Mouse (Mus musculus) erythroblast, adult 5-6 weeks (primary cell): Measurements from ENCODE around the gene Nedd4. TPM values are rescaled to one million over a fixed set of nuclear protein-coding genes. Genes with fewer than 3 reads are reported as not detected.

Source experiments
- ATAC-seq: replicated peaks from 2 replicates; pipeline ENCODE4 v1.8.0; 2016; ENCODE audit warnings: moderate number of reproducible peaks, mild to moderate bottlenecking, moderate TSS enrichment, inconsistent platforms; ENCODE audit not compliant: poor library complexity, low FRiP score, severe bottlenecking
- total RNA-seq, 2 experiments: library from RNA; stranded (forward) in 1 of 2; stranded (reverse) in 1 of 2; fragments of 150-400 nt in 1 of 2; fragments of 200-764, 138-1000 nt in 1 of 2; gene quantifications; 2 replicates each; pipeline versions ENCODE4 v1.2.3 to v1.2.4; 2015 to 2017; ENCODE audit warnings: low replicate concordance in 2 of 2

The Nedd4 gene
- total RNA-seq, 2 experiments from 2014 or later = 48.2 to 56.2 TPM

GRCm38 (mm10) chr9:72775022-72775421 is 112.9 kb downstream of the Nedd4 start:
- no peak for ATAC-seq

DNA sequence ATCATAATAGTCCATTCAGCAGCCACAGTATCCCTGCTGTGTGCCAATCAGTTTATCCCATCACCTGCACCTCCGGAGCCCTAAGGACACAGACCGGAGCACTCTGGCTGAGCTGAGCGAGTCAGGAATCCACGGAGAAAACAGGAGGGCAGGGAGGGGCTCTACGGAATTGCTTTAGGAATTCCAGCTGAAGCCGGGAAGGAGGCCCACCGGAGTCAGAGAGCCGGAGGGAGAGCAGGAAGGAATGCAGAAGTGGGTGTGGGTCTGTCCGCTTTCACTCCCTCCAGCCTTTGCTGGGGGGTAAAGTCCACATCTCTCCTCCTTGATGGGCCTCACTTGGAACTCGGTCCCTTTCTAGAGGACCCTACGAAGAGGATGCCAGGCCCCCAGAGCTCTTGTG is 116.9 kb downstream of the Nedd4 start:
- no peak for ATAC-seq

GRCm38 (mm10) chr9:72779733-72780132 is 117.6 kb downstream of the Nedd4 start:
- no peak for ATAC-seq

- ATAC-seq = no peak
Observed at GRCm38 (mm10) chr9:72780694-72781093, 118.5 kb downstream of the Nedd4 start.

GRCm38 (mm10) chr9:72781466-72781865 is 119.3 kb downstream of the Nedd4 start:
- no peak for ATAC-seq

DNA sequence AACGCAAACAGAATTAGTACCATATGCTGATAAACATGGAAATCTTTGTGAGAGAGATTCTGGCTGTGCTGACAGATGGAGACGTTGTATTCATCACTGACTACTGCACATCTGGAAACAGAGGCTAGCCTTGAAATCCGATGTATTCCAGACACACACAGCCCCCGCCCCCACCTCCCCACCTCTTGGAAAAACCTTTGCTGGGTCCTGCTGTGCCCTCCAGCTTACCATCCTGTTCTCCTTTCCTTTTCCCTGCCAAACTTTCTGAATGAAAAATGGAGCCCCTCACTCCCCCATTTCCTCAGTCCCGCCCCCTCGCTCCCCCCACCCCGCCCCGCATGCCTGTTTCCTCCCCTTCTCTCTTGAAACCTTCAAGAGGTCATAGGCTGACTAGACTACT is 120.0 kb downstream of the Nedd4 start:
- no peak for ATAC-seq

- ATAC-seq = no peak
Observed at GRCm38 (mm10) chr9:72787732-72788131, 125.6 kb downstream of the Nedd4 start.

DNA sequence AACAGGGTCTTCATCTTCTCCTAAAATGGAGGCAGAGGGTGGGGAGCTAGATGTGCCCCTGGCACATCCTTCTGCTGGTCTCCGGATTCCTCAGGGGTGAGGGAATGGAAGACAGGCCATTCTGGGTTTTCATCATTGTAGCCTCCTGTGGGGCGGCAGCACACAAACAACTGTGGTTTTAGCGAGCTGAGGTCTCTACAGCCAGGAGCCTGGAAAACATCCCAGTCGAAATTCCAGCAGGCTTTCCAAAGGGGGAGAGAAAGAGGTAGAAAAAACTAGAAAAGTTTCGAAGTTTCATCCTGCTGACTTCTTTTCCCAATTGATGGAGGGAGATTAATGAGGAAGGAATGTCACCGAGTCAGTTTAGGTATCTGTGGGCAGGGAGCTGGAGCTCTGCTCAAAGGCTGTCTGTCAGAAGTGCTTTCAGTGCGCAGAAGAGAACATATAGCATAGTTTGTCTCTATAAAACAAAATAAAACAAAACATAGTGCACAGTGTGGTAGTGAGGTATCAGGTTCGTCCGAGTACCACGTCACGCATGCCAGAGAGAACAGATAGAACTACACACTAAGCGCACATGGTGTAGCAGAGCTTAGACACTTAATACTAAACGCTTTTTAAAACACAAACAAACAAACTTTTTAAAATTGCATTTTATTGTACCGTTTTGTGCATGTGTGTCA is 128.5 kb downstream of the Nedd4 start:
- ATAC-seq = no peak

GRCm38 (mm10) chr9:72791213-72791582 is 129.1 kb downstream of the Nedd4 start:
- ATAC-seq = no peak

- no peak for ATAC-seq
Observed at GRCm38 (mm10) chr9:72791681-72792080, 129.5 kb downstream of the Nedd4 start.

DNA sequence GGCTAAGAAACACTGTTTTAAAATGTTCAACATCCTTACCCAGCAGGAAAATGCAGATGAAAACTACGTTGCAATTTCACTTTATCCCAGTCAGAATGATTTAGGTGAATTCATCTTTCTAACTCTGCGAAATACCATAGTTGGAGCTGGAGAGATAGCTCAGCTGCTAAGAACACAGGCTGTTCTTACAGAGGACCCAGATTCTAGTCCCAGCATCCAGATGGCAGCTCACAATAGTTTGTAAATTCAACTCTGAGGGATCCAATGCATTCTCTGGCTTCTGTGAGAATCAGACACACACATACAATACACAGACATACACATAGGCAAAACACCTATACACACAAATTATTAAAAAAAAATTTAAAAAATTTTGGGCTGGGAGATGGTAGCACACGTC is 133.1 kb downstream of the Nedd4 start:
- no peak for ATAC-seq

DNA sequence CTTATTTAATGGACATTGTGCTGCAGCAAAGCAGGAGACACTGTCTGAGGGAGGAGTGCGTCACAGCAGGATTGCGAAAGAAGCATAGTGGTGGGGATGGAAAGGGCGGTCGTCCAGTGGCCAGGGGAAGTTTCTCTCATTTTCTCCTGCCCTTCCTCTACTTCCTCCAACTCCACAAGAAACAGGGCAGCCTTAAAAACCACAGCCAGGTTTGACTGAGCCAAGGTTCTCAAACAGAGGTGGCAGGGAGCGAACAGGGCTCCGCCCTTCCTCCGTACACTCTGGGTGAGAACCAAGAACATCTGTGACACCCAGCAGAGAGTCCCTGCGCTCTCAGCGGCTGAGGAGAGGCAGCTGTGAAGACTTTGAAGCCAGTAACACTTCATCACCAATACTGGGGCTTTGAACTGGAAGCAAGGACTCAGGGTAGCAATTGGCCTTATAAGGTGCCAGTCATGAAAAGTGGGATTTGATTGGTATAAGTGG is 135.0 kb downstream of the Nedd4 start:
- ATAC-seq = no peak

Other genes with a start within 250 kb of the Nedd4 start
- gene Mns1, start 224.3 kb upstream of the Nedd4 start, total RNA-seq (2015; ENCODE audit: low replicate concordance) = 31.7 and 53.5 TPM in 2 replicates
- 27.5 and 55.0 TPM in 2 replicates for gene Mns1, start 224.3 kb upstream of the Nedd4 start, total RNA-seq (2017; ENCODE audit: low replicate concordance)
- gene Tex9, start 170.1 kb upstream of the Nedd4 start, total RNA-seq (2015; ENCODE audit: low replicate concordance) = 1.7 and 6.5 TPM in 2 replicates
- 8.9 and 10.8 TPM in 2 replicates for gene Tex9, start 170.1 kb upstream of the Nedd4 start, total RNA-seq (2017; ENCODE audit: low replicate concordance)
- gene Rfx7, start 130.1 kb upstream of the Nedd4 start, total RNA-seq (2015; ENCODE audit: low replicate concordance) = 12.9 and 24.7 TPM in 2 replicates
- 4.2 and 5.4 TPM in 2 replicates for gene Rfx7, start 130.1 kb upstream of the Nedd4 start, total RNA-seq (2017; ENCODE audit: low replicate concordance)
- not detected in 2 replicates for gene Prtg, start 144.5 kb downstream of the Nedd4 start, total RNA-seq (2015; ENCODE audit: low replicate concordance)
- gene Prtg, start 144.5 kb downstream of the Nedd4 start, total RNA-seq (2017; ENCODE audit: low replicate concordance) = not detected in 2 replicates